Mouse (Mus musculus): Measurements from ENCODE around the gene Ccdc58. TPM values are rescaled to one million over a fixed set of nuclear protein-coding genes. Genes with fewer than 3 reads are reported as not detected.
"Not testable (repeated sequence)": the region's sequence is repeated elsewhere in the genome, so short reads cannot be mapped to it uniquely, and the experiment has no call there.

Gene Ccdc58
- polyA plus RNA-seq, 1 experiment from 2014 or later: 78.4 TPM

DNA sequence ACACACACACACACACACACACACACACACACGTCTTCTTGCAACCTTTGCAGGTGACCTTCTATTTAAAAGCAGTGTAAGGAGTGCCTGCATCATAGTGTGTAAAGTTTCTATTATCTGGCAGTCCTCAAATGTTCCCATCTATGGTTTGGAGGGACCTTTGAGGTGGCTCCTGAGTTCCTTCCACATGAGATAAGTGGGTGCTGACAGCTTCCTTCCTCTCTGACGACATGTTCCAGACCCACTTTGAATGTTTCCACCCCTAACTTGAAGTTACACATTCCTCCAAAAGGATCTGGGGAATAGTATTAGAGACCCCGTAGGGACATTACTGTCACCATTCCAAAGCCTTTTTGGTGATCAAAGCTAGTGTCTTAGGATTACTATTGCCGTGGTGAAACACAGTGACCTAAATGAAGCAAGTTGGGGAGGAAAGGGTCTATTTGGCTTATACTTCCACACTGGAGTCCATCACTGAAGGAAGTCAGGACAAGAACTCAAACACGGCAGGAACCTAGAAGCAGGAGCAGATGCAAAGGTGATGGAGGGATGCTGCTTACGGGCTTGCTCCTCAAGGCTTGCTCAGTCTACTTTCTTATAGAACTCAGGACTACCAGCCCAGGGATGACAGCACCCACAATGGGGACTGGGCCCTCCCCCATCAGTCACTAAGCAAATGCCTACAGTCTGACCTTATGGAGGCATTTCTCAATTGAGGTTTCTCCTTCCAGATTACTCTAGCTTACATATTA is 17.8 kb upstream of the Ccdc58 start:
- H3K36me3 ChIP-seq (ENCODE audit: control insufficient read depth, insufficient read depth, low read length): no peaks in the 10 kb centered on the region; the same call in 1 of the 2 replicates
- H3K9ac ChIP-seq (ENCODE audit: low read depth, low read length): no peak overlapping the region
- H3K4me2 ChIP-seq (replicated peaks; ENCODE audit: low read depth, low read length): no peak overlapping the region
- DNase-seq (ENCODE audit: low spot score): no peak
- no peak overlapping the region for H3K27ac ChIP-seq (ENCODE audit: low read depth, low read length)
- H3K4me1 ChIP-seq (replicated peaks; ENCODE audit: control insufficient read depth, insufficient read depth, low read length): no peaks in the 10 kb centered on the region
- 85% methylated on average over 6 of the region's 6 CpGs for WGBS
- no peak overlapping the region for H3K4me3 ChIP-seq (ENCODE audit: low read depth, low read length)
- no peaks in the 10 kb centered on the region for H3K27me3 ChIP-seq (ENCODE audit: control insufficient read depth, insufficient read depth, low read length)
- no peak for ATAC-seq (ENCODE audit: low FRiP score)
- no peaks in the 10 kb centered on the region for H3K9me3 ChIP-seq (ENCODE audit: control insufficient read depth, low read length)

GRCm38 (mm10) chr16:36054920-36055319 is 16.6 kb upstream of the Ccdc58 start:
- H3K36me3 ChIP-seq (ENCODE audit: control insufficient read depth, insufficient read depth, low read length): no peaks in the 10 kb centered on the region
- 94% methylated on average over 8 of the region's 8 CpGs for WGBS
- ATAC-seq (ENCODE audit: low FRiP score) (no peak), DNase-seq (ENCODE audit: low spot score) (no peak)
- no peaks in the 10 kb centered on the region for H3K9me3 ChIP-seq (ENCODE audit: control insufficient read depth, low read length)
- H3K27me3 ChIP-seq (ENCODE audit: control insufficient read depth, insufficient read depth, low read length): no peaks in the 10 kb centered on the region
- H3K4me2 ChIP-seq (replicated peaks; ENCODE audit: low read depth, low read length): no peak overlapping the region
- H3K4me3 ChIP-seq (ENCODE audit: low read depth, low read length): no peak overlapping the region
- no peak overlapping the region for H3K27ac ChIP-seq (ENCODE audit: low read depth, low read length)
- no peak overlapping the region for H3K9ac ChIP-seq (ENCODE audit: low read depth, low read length)
- H3K4me1 ChIP-seq (replicated peaks; ENCODE audit: control insufficient read depth, insufficient read depth, low read length): no peaks in the 10 kb centered on the region

- no peak for ATAC-seq (ENCODE audit: low FRiP score)
Observed at GRCm38 (mm10) chr16:36056416-36056815, 15.1 kb upstream of the Ccdc58 start.

GRCm38 (mm10) chr16:36057933-36058475 is 13.5 kb upstream of the Ccdc58 start:
- H3K4me3 ChIP-seq (ENCODE audit: low read depth, low read length): no peak overlapping the region
- DNase-seq (ENCODE audit: low spot score): no peak
- H3K4me2 ChIP-seq (replicated peaks; ENCODE audit: low read depth, low read length): no peak overlapping the region
- H3K4me1 ChIP-seq (replicated peaks; ENCODE audit: control insufficient read depth, insufficient read depth, low read length): no peaks in the 10 kb centered on the region
- no peak overlapping the region for H3K9ac ChIP-seq (ENCODE audit: low read depth, low read length)
- no peaks in the 10 kb centered on the region for H3K27me3 ChIP-seq (ENCODE audit: control insufficient read depth, insufficient read depth, low read length)
- WGBS: 90% methylated on average over 8 of the region's 8 CpGs
- no peak for ATAC-seq (ENCODE audit: low FRiP score)
- no peaks in the 10 kb centered on the region for H3K9me3 ChIP-seq (ENCODE audit: control insufficient read depth, low read length)
- H3K27ac ChIP-seq (ENCODE audit: low read depth, low read length): no peak overlapping the region
- no peaks in the 10 kb centered on the region for H3K36me3 ChIP-seq (ENCODE audit: control insufficient read depth, insufficient read depth, low read length)

More at GRCm38 (mm10) chr16:36056416-36056815, 15.1 kb upstream of the Ccdc58 start:
- Histone ChIP-seq H3K4me2 (replicated peaks; ENCODE audit: low read depth, low read length) (no peak overlapping the region), H3K27me3 (ENCODE audit: control insufficient read depth, insufficient read depth, low read length) (no peaks in the 10 kb centered on the region), H3K4me1 (replicated peaks; ENCODE audit: control insufficient read depth, insufficient read depth, low read length) (no peaks in the 10 kb centered on the region), H3K36me3 (ENCODE audit: control insufficient read depth, insufficient read depth, low read length) (no peaks in the 10 kb centered on the region), H3K9me3 (ENCODE audit: control insufficient read depth, low read length) (no peaks in the 10 kb centered on the region), H3K9ac (ENCODE audit: low read depth, low read length) (no peak overlapping the region), H3K4me3 (ENCODE audit: low read depth, low read length) (no peak overlapping the region), H3K27ac (ENCODE audit: low read depth, low read length) (no peak overlapping the region)
- 91% methylated on average over 11 of the region's 11 CpGs for WGBS
- no peak for DNase-seq (ENCODE audit: low spot score)

DNA sequence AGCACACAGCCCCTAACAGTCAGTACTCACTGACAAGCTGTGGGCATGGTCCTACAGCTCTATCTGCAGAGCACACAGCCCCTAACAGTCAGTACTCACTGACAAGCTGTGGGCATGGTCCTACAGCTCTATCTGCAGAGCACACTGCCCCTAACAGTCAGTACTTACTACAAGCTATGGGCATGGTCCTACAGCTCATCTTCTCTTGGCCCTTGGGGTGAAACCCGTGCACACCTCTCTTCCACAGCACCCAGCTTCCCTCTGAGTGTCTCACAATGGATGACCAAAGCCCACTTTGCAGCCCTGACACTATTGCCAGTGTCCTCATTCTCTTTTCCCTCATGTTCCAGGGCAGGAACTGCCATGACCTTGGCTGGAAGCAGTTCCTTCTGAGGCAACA is 9.0 kb upstream of the Ccdc58 start:
- not testable (repeated sequence) for H3K4me2 ChIP-seq (replicated peaks; ENCODE audit: low read depth, low read length); H3K9me3 ChIP-seq (ENCODE audit: control insufficient read depth, low read length); ATAC-seq (ENCODE audit: low FRiP score); DNase-seq (ENCODE audit: low spot score); H3K4me1 ChIP-seq (replicated peaks; ENCODE audit: control insufficient read depth, insufficient read depth, low read length); H3K9ac ChIP-seq (ENCODE audit: low read depth, low read length); H3K27me3 ChIP-seq (ENCODE audit: control insufficient read depth, insufficient read depth, low read length); H3K4me3 ChIP-seq (ENCODE audit: low read depth, low read length); H3K27ac ChIP-seq (ENCODE audit: low read depth, low read length); H3K36me3 ChIP-seq (ENCODE audit: control insufficient read depth, insufficient read depth, low read length)
- WGBS: 94% methylated on average over 1 of the region's 1 CpGs

GRCm38 (mm10) chr16:36063315-36063714 is 8.2 kb upstream of the Ccdc58 start:
- Histone ChIP-seq H3K27ac (ENCODE audit: low read depth, low read length) (no peak overlapping the region), H3K4me3 (ENCODE audit: low read depth, low read length) (no peak overlapping the region), H3K4me1 (replicated peaks; ENCODE audit: control insufficient read depth, insufficient read depth, low read length) (no peaks in the 10 kb centered on the region), H3K9me3 (ENCODE audit: control insufficient read depth, low read length) (no peaks in the 10 kb centered on the region), H3K36me3 (ENCODE audit: control insufficient read depth, insufficient read depth, low read length) (no peaks in the 10 kb centered on the region), H3K9ac (ENCODE audit: low read depth, low read length) (no peak overlapping the region), H3K4me2 (replicated peaks; ENCODE audit: low read depth, low read length) (no peak overlapping the region), H3K27me3 (ENCODE audit: control insufficient read depth, insufficient read depth, low read length) (no peaks in the 10 kb centered on the region)
- no peak for ATAC-seq (ENCODE audit: low FRiP score)
- 92% methylated on average over 2 of the region's 2 CpGs for WGBS
- DNase-seq (ENCODE audit: low spot score): no peak

- DNase-seq (ENCODE audit: low spot score) (no peak), ATAC-seq (ENCODE audit: low FRiP score) (no peak)
- H3K36me3 ChIP-seq (ENCODE audit: control insufficient read depth, insufficient read depth, low read length): no peaks in the 10 kb centered on the region
- H3K27ac ChIP-seq (ENCODE audit: low read depth, low read length): no peak overlapping the region
- H3K27me3 ChIP-seq (ENCODE audit: control insufficient read depth, insufficient read depth, low read length): no peaks in the 10 kb centered on the region
- H3K9ac ChIP-seq (ENCODE audit: low read depth, low read length): no peak overlapping the region
- 87% methylated on average over 5 of the region's 5 CpGs for WGBS
- H3K9me3 ChIP-seq (ENCODE audit: control insufficient read depth, low read length): no peaks in the 10 kb centered on the region
- H3K4me3 ChIP-seq (ENCODE audit: low read depth, low read length): no peak overlapping the region
- peaks cover 2% of the 10 kb centered on the region; the same call in 1 of the 2 replicates for H3K4me1 ChIP-seq (replicated peaks; ENCODE audit: control insufficient read depth, insufficient read depth, low read length)
- H3K4me2 ChIP-seq (replicated peaks; ENCODE audit: low read depth, low read length): no peak overlapping the region
Observed at GRCm38 (mm10) chr16:36064904-36065303, 6.6 kb upstream of the Ccdc58 start.

GRCm38 (mm10) chr16:36067694-36068093 is 3.8 kb upstream of the Ccdc58 start:
- Histone ChIP-seq H3K36me3 (ENCODE audit: control insufficient read depth, insufficient read depth, low read length) (no peaks in the 10 kb centered on the region), H3K9ac (ENCODE audit: low read depth, low read length) (no peak overlapping the region), H3K9me3 (ENCODE audit: control insufficient read depth, low read length) (no peaks in the 10 kb centered on the region), H3K27me3 (ENCODE audit: control insufficient read depth, insufficient read depth, low read length) (no peaks in the 10 kb centered on the region), H3K4me1 (replicated peaks; ENCODE audit: control insufficient read depth, insufficient read depth, low read length) (peaks cover 2% of the 10 kb centered on the region; the same call in 1 of the 2 replicates), H3K4me3 (ENCODE audit: low read depth, low read length) (no peak overlapping the region), H3K4me2 (replicated peaks; ENCODE audit: low read depth, low read length) (no peak overlapping the region), H3K27ac (ENCODE audit: low read depth, low read length) (no peak overlapping the region)
- 65% methylated on average over 2 of the region's 2 CpGs for WGBS
- DNase-seq (ENCODE audit: low spot score) (no peak), ATAC-seq (ENCODE audit: low FRiP score) (no peak)

- no peak for DNase-seq (ENCODE audit: low spot score)
- Histone ChIP-seq H3K4me1 (replicated peaks; ENCODE audit: control insufficient read depth, insufficient read depth, low read length) (peaks cover 2% of the 10 kb centered on the region; the same call in 1 of the 2 replicates), H3K36me3 (ENCODE audit: control insufficient read depth, insufficient read depth, low read length) (no peaks in the 10 kb centered on the region), H3K27me3 (ENCODE audit: control insufficient read depth, insufficient read depth, low read length) (no peaks in the 10 kb centered on the region), H3K9me3 (ENCODE audit: control insufficient read depth, low read length) (no peaks in the 10 kb centered on the region), H3K4me3 (ENCODE audit: low read depth, low read length) (no peak overlapping the region), H3K4me2 (replicated peaks; ENCODE audit: low read depth, low read length) (no peak overlapping the region), H3K9ac (ENCODE audit: low read depth, low read length) (no peak overlapping the region), H3K27ac (ENCODE audit: low read depth, low read length) (no peak overlapping the region)
- 83% methylated on average over 3 of the region's 3 CpGs for WGBS
- no peak for ATAC-seq (ENCODE audit: low FRiP score)
Observed at GRCm38 (mm10) chr16:36068356-36068755, 3.1 kb upstream of the Ccdc58 start.
